Mouse (Mus musculus) c-Kit-negative CD71-positive TER-119-positive erythroid progenitor cells, embryonic 14.5 days (primary cell): ENCODE results near the gene Rffl.

Experiments used
- DNase-seq: peaks from one replicate; pipeline ENCODE4 v3.0.0-alpha.2; 2013; ENCODE audit warnings: low read depth, low spot score

The Rffl gene

DNA sequence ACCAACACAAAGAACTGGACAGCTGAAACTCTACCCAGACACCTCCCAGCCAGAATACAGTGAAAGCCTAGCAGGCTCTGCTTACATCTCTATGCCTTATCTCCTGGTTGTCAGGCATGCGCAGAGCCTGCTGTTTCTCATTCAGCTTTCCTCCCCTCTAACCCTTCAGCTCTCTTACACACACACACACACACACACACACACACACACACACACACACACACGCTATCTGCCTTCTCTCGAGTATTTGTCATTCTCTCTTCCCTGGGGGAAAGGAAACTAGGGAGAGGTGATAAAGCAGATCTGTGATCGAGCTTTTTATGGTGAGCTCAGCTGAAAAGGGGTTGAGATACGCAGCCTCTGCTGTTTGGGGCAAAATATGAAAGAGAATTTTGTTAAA is 3.9 kb upstream of the Rffl start:
- no peak for DNase-seq

- DNase-seq: peak; percentile 62
Observed at GRCm38 (mm10) chr11:82870173-82871030, 608 bp downstream of the Rffl start.

DNA sequence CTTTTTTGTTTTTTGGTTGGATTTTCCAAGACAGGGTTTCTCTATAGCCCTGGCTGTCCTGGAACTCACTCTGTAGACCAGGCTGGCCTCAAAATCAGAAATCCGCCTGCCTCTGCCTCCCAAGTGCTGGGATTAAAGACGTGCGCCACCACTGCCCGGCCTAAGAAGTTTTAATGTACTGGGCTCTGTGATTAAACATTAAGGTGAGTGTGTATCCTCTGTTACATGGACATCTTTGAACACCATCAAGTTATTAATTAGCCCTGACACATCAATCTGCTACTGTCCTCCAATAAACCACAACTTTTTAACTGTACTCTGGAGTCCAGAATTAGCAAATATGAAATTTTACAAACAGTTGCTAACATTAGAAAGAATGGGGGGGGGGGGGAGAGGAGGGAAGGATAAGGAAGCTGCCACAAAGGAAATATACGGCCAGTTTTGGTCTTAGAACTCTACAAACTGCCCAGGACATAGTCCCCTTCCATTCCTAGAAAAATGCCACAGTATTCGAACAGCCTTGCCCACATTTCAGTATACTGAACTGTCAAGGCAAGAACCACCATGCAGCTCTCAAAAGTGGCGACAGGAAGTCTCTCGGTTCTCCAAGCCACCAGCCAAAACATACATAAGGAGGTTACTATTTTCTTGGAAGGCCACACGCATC is 1.4 kb downstream of the Rffl start:
- no peak for DNase-seq

DNA sequence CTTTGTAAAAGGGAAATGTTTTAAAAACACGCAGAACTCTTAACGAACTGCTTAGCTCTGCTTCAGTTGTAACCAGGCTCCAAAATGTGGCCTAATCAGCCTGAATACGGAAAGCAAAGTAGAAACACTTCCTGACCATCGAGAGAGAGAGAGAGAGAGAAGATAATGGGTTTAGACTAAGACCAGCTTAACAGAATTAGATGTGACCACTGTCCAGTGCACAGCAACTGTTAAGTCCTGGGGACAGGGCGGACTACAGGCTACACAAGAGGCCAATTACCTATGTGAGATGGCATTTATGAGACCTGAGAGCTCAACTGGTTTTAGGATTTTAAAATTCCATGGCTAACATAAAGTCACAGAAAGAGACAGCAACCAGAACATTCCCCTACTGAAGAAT is 3.1 kb downstream of the Rffl start:
- no peak for DNase-seq

- no peak for DNase-seq
Observed at GRCm38 (mm10) chr11:82866850-82867564, 4.0 kb downstream of the Rffl start.

DNA sequence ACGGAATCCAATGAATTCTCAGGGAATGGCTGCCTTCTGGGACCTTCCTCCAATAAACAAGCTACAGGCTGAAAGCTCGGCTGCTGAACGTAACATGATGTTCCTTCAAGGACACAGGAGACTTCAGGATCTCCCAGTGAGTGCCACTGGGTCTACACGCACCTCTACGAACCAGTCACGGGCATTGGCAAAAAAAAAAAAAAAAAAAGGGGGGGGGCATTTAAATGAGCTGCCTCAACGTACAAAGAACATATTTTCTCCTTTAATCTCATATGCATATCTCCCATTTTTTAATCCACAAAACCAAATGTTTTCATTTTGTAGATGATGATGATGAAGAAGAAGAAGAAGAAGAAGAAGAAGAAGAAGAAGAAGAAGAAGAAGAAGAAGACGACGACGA is 5.1 kb downstream of the Rffl start:
- DNase-seq: no peak

- peak; percentile 44 for DNase-seq
Observed at GRCm38 (mm10) chr11:82863488-82863931, 7.5 kb downstream of the Rffl start.

- DNase-seq: no peak
Observed at GRCm38 (mm10) chr11:82863059-82863458, 8.0 kb downstream of the Rffl start.

- DNase-seq: no peak
Observed at GRCm38 (mm10) chr11:82862638-82863037, 8.4 kb downstream of the Rffl start.

DNA sequence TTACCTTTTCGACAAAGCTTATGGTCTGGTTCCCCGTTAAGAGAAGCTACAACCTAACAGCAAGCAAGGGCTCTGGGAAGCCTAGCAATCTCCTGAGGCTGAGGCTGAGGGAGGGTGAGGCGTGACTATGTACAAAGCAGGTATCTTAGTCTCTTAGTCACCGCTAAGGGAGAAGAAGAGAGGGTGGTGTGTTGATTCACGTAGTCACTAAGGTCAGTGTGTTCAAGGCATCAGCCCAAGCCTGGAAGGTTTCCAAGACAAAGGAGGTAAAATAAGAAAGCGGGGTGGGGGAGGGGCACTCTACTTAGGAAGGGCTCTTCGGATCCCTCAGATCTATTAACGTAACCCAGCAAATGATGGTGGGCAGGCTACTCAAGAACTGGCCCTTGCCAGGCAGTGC is 9.5 kb downstream of the Rffl start:
- no peak for DNase-seq

GRCm38 (mm10) chr11:82860759-82861158 is 10.3 kb downstream of the Rffl start:
- no peak for DNase-seq

DNA sequence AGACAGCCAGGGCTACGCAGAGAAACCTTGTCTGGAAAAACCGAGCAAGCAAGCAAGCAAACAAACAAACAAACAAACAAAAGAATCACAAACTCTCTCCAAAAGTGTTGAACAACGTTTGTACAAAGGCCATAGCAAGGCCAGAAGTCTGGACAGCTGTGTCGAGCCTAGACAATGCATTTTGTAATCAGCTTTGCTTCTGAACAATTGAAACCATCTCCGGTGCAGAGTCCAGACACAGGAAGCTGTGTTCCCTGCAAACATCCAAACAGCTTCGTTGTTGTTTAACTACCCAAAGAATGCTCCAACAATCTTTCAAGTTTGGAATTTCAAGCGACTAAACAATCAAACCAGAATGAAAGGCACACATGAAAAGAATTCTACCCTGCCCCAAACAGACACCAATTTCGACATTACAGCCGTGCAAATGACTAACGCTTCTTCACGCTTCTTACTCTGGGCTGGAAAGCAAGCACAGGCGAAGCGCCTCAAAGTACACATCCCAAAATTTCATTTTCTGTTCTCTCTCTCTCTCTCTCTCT is 13.6 kb downstream of the Rffl start:
- DNase-seq: no peak

DNA sequence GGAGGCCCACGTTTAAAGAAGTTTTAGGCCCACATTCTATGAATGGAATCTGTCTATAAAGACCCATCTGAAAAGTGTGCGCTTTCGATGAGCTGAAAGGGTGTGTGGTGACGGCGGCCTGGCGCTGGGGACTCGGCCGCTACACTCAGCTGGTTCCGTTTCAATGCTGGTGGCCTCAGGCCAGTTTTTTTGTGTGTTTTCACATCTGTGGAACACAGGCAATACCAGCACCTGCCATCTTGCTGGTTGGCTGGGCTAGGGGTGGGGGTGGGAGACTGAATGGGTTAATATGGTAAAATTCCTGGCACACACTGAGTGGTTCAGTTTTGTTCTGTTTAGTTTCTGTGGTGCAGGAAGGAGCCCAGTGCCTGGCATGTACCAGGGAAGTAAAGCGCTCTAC is 15.0 kb downstream of the Rffl start:
- DNase-seq: no peak

DNA sequence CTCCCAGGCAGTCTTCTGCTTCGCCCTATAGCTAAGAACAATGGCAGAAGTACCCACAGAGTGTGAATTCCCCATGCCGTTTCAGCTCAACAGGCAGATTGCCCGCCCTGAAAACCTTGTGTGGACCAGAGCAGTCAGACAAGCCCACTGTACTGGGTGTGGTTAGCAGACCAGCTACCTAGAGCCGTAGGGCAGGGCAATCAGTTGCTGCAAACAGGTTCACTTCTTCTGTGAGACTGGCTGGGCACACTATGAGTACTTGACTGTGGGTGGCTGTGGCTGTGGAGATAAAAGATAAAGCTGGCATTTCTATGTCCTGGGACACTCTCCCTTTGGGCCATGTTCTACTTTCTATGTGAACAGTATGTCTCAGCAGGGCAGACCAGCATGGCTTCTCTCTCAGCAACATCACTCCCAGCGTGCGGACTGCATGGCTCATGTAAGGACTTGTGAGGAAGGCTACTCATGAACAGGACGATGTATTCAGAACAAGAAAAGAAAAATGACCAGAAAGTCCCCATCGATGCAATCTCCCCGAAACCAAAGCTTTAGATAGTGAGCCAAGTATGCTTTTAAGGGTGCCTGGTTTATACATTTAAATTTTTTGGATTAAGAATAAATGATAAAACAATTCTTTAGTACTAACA is 15.6 kb downstream of the Rffl start:
- DNase-seq: peak; percentile 57

- no peak for DNase-seq
Observed at GRCm38 (mm10) chr11:82854111-82854510, 16.9 kb downstream of the Rffl start.

DNA sequence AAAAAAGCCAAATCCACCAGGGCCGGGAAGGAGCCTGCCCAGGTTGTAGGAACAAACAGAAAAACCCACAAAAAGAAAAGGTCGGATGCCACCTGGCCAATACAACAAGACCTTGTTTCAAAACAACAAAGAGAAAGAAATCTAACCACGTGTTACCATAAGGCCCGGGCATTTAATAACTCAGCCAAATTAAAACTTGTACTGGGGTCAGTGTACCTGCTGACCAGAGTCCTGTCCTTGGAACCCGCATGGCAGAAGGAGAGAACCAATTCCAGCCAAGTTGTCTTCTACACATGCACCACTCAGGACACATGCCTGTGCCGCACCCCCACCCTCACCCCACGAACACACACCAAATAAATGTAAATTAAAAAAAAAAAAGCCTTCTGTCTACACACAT is 18.1 kb downstream of the Rffl start:
- no peak for DNase-seq

- DNase-seq: no peak
Observed at GRCm38 (mm10) chr11:82852540-82852939, 18.5 kb downstream of the Rffl start.

DNA sequence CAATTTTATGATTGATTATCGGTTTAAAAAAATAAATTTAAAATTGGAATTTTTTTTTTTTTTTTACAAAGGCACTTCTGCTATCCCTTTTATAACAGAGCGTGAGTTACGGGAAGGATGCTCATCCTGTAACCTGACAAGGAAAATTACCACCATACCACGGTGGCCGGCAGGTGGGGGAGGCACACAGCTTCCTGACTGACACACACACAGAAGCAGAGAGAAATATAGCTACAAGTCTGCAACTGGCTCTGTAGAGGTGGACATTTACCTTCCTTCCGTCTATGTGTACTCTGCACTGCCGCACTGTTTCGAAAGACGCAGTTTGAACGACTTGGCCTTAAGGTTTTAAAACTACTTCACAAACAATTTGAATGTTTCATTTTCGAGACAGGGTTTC is 18.9 kb downstream of the Rffl start:
- no peak for DNase-seq

- no peak for DNase-seq
Observed at GRCm38 (mm10) chr11:82850259-82850658, 20.8 kb downstream of the Rffl start.

DNA sequence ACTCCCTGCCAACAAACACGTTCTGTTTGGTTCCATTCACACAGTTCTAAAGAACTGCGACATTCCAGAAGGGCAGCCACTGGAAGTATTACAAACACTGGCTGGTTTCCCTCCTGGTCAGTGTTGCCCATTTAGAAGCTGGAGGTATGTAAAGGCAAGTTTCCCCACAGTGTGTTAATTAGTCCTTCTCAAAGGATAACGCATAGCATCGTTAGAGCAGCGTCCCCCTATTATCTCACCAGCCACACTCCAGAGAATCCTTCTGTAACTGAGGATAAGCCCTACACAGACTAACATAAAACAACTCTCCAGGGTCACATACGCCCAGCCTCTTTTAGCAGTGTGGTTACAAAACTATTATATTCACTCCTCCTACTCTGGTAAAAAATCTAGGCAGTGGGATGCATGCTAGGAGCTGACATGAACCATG is 23.4 kb downstream of the Rffl start:
- peak; percentile 90 for DNase-seq

- DNase-seq: peak; percentile 40
Observed at GRCm38 (mm10) chr11:82846938-82847337, 24.1 kb downstream of the Rffl start.

DNA sequence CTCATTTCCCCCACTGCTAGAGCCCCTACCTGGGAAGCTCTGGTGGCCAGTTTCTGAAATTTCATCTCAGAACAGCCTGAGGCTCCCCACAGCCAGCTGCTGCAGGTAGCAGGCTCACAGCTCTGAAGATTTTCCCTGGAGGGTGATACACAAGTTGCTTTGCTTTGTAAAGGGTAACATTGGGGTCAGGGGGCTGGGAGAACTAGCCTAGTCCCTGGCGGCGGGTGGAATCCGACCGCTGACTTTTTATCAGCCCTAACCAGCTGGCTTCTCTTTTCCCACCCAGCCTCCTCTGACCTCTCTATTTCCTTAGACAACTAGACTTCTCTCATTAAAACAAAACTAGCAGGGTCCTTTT is 25.0 kb downstream of the Rffl start:
- DNase-seq: peak; percentile 76
